Mouse (Mus musculus) thymus, postnatal 0 days (tissue): ENCODE data around the gene Maml3. TPM values are rescaled to one million over a fixed set of nuclear protein-coding genes. Genes with fewer than 3 reads are reported as not detected.

Source experiments
- DNase-seq: peaks from one replicate; pipeline ENCODE4 v3.0.0-alpha.2; 2015; ENCODE audit warnings: low spot score
- polyA plus RNA-seq: library from polyadenylated mRNA; unstranded; fragments of >200 nt; fragmentation: Nextera tagmentation; extraction: Ambion mirVana; gene quantifications from 2 replicates; pipeline ENCODE4 v1.2.1, GENCODE M21; 2015

Maml3 gene
- polyA plus RNA-seq, 1 experiment from 2014 or later: 2.6 TPM

- DNase-seq: peak; percentile 51
Measured at GRCm38 (mm10) chr3:51636700-51637099, 468.2 kb downstream of the Maml3 start.

GRCm38 (mm10) chr3:51635960-51636359 is 468.9 kb downstream of the Maml3 start:
- DNase-seq: no peak

Other genes with a start within 250 kb of the Maml3 start
- gene Foxo1, start 163.3 kb upstream of the Maml3 start, polyA plus RNA-seq: 7.8 and 10.1 TPM in 2 replicates